Mouse (Mus musculus): ENCODE measurements around the gene Ppfia3. TPM values are rescaled to one million over a fixed set of nuclear protein-coding genes. Genes with fewer than 3 reads are reported as not detected.
A peak's percentile ranks its signal among the peaks of the same experiment; 100 is the strongest.

Gene Ppfia3
- polyA plus RNA-seq (2012; rRNA removed), result 84.3 and 85.9 TPM in 2 replicates

- DNase-seq, result no peak
- no peak for TF ChIP-seq CTCF (IDR thresholded peaks at IDR 0.05; ENCODE audit: borderline replicate concordance, insufficient read depth, low read depth, low read length)
- TF ChIP-seq POLR2A (IDR thresholded peaks at IDR 0.05; ENCODE audit: borderline replicate concordance, insufficient read depth, low read length), result 0 out of 2 replicates have a peak, but pooled peaks have one; percentile 10
- Histone ChIP-seq H3K27me3 (ENCODE audit: control insufficient read depth, insufficient read depth, low read length) (no peaks in the 10 kb centered on the region), H3K27ac (ENCODE audit: insufficient read depth, low read length) (peak within 1 kb of the TSS; percentile 83), H3K4me1 (ENCODE audit: control insufficient read depth, insufficient read depth, low read length) (peaks cover 16% of the 10 kb centered on the region), H3K4me3 (replicated peaks; ENCODE audit: insufficient read depth, low read depth, low read length) (peak within 1 kb of the TSS; percentile 72)
- WGBS, result 3% methylated on average over 11 of the region's 26 CpGs
These were observed at the start of gene Ppfia3 for GRCm38 (mm10) chr7:45366652-45367019. Gene Ppfia3, minus strand, starts transcription at chr7:45367019.

- TF ChIP-seq CTCF (IDR thresholded peaks at IDR 0.05; ENCODE audit: borderline replicate concordance, insufficient read depth, low read depth, low read length), result no peak
- TF ChIP-seq POLR2A (IDR thresholded peaks at IDR 0.05; ENCODE audit: borderline replicate concordance, insufficient read depth, low read length), result no peak
- no peak overlapping the region for H3K27ac ChIP-seq (ENCODE audit: insufficient read depth, low read length)
- H3K4me1 ChIP-seq (ENCODE audit: control insufficient read depth, insufficient read depth, low read length), result no peaks in the 10 kb centered on the region
- DNase-seq, result no peak
- H3K4me3 ChIP-seq (replicated peaks; ENCODE audit: insufficient read depth, low read depth, low read length), result peak overlapping the region; percentile 39
- no peaks in the 10 kb centered on the region; the same call in 1 of the 2 replicates for H3K27me3 ChIP-seq (ENCODE audit: control insufficient read depth, insufficient read depth, low read length)
- WGBS, result 11% methylated on average over 37 of the region's 37 CpGs
These were observed 48.8 kb upstream of the Ppfia3 start for GRCm38 (mm10) chr7:45415636-45416035.

GRCm38 (mm10) chr7:45414740-45415224 is 48.0 kb upstream of the Ppfia3 start:
- TF ChIP-seq POLR2A (IDR thresholded peaks at IDR 0.05; ENCODE audit: borderline replicate concordance, insufficient read depth, low read length), result no peak
- WGBS, result 46% methylated on average over 12 of the region's 12 CpGs
- DNase-seq, result no peak

GRCm38 (mm10) chr7:45413864-45414739 is 47.3 kb upstream of the Ppfia3 start:
- H3K4me1 ChIP-seq (ENCODE audit: control insufficient read depth, insufficient read depth, low read length), result no peaks in the 10 kb centered on the region
- DNase-seq, result no peak
- no peak overlapping the region for H3K27ac ChIP-seq (ENCODE audit: insufficient read depth, low read length)
- no peaks in the 10 kb centered on the region; the same call in 1 of the 2 replicates for H3K27me3 ChIP-seq (ENCODE audit: control insufficient read depth, insufficient read depth, low read length)
- 3% methylated on average over 26 of the region's 27 CpGs for WGBS
- TF ChIP-seq CTCF (IDR thresholded peaks at IDR 0.05; ENCODE audit: borderline replicate concordance, insufficient read depth, low read depth, low read length), result no peak
- no peak for TF ChIP-seq POLR2A (IDR thresholded peaks at IDR 0.05; ENCODE audit: borderline replicate concordance, insufficient read depth, low read length)
- no peak overlapping the region for H3K4me3 ChIP-seq (replicated peaks; ENCODE audit: insufficient read depth, low read depth, low read length)

More at GRCm38 (mm10) chr7:45414740-45415224, 48.0 kb upstream of the Ppfia3 start:
- Histone ChIP-seq H3K4me3 (replicated peaks; ENCODE audit: insufficient read depth, low read depth, low read length) (no peak overlapping the region), H3K27me3 (ENCODE audit: control insufficient read depth, insufficient read depth, low read length) (no peaks in the 10 kb centered on the region; the same call in 1 of the 2 replicates), H3K27ac (ENCODE audit: insufficient read depth, low read length) (no peak overlapping the region), H3K4me1 (ENCODE audit: control insufficient read depth, insufficient read depth, low read length) (no peaks in the 10 kb centered on the region)

- TF ChIP-seq CTCF (IDR thresholded peaks at IDR 0.05; ENCODE audit: borderline replicate concordance, insufficient read depth, low read depth, low read length) (no peak), POLR2A (IDR thresholded peaks at IDR 0.05; ENCODE audit: borderline replicate concordance, insufficient read depth, low read length) (no peak)
- H3K4me3 ChIP-seq (replicated peaks; ENCODE audit: insufficient read depth, low read depth, low read length), result no peak within 1 kb of the TSS
- WGBS, result 4% methylated on average over 44 of the region's 45 CpGs
These were observed 46.5 kb upstream of the Ppfia3 start, which contains the start of gene Ntf5 for GRCm38 (mm10) chr7:45413113-45413863. Gene Ntf5, plus strand, starts transcription at chr7:45413695.

GRCm38 (mm10) chr7:45412421-45412820 is 45.6 kb upstream of the Ppfia3 start:
- Histone ChIP-seq H3K4me3 (replicated peaks; ENCODE audit: insufficient read depth, low read depth, low read length) (no peak overlapping the region), H3K4me1 (ENCODE audit: control insufficient read depth, insufficient read depth, low read length) (no peaks in the 10 kb centered on the region), H3K27me3 (ENCODE audit: control insufficient read depth, insufficient read depth, low read length) (no peaks in the 10 kb centered on the region; the same call in 1 of the 2 replicates), H3K27ac (ENCODE audit: insufficient read depth, low read length) (no peak overlapping the region)
- no peak for DNase-seq
- 91% methylated on average over 2 of the region's 2 CpGs for WGBS
- TF ChIP-seq CTCF (IDR thresholded peaks at IDR 0.05; ENCODE audit: borderline replicate concordance, insufficient read depth, low read depth, low read length), result no peak
- TF ChIP-seq POLR2A (IDR thresholded peaks at IDR 0.05; ENCODE audit: borderline replicate concordance, insufficient read depth, low read length), result no peak

More at GRCm38 (mm10) chr7:45413113-45413863, 46.5 kb upstream of the Ppfia3 start, which contains the start of gene Ntf5:
- H3K27ac ChIP-seq (ENCODE audit: insufficient read depth, low read length), result no peak within 1 kb of the TSS
- no peaks in the 10 kb centered on the region for H3K4me1 ChIP-seq (ENCODE audit: control insufficient read depth, insufficient read depth, low read length)
- no peaks in the 10 kb centered on the region; the same call in 1 of the 2 replicates for H3K27me3 ChIP-seq (ENCODE audit: control insufficient read depth, insufficient read depth, low read length)
- DNase-seq, result no peak

GRCm38 (mm10) chr7:45409497-45410163 is 42.8 kb upstream of the Ppfia3 start:
- Histone ChIP-seq H3K4me1 (ENCODE audit: control insufficient read depth, insufficient read depth, low read length) (no peaks in the 10 kb centered on the region; the same call in 1 of the 2 replicates), H3K27ac (ENCODE audit: insufficient read depth, low read length) (no peak overlapping the region), H3K4me3 (replicated peaks; ENCODE audit: insufficient read depth, low read depth, low read length) (no peak overlapping the region), H3K27me3 (ENCODE audit: control insufficient read depth, insufficient read depth, low read length) (peaks cover 6% of the 10 kb centered on the region; the same call in 1 of the 2 replicates)
- WGBS, result 83% methylated on average over 8 of the region's 8 CpGs
- DNase-seq, result no peak
- TF ChIP-seq POLR2A (IDR thresholded peaks at IDR 0.05; ENCODE audit: borderline replicate concordance, insufficient read depth, low read length) (no peak), CTCF (IDR thresholded peaks at IDR 0.05; ENCODE audit: borderline replicate concordance, insufficient read depth, low read depth, low read length) (no peak)
